Mouse (Mus musculus): ENCODE measurements around the gene Padi2. TPM values are rescaled to one million over a fixed set of nuclear protein-coding genes. Genes with fewer than 3 reads are reported as not detected.

Gene Padi2
- total and polyA plus RNA-seq, 3 experiments, result 0.04 TPM; not detected in 2

- H3K9ac ChIP-seq (ENCODE audit: insufficient read depth, low read depth), result no peak overlapping the region
- H3K4me2 ChIP-seq (ENCODE audit: insufficient read depth, low read depth, poor library complexity, severe bottlenecking), result no peak overlapping the region
- H3K9me3 ChIP-seq (replicated peaks; ENCODE audit: low read length), result peaks cover 19% of the 10 kb centered on the region
- H3K4me1 ChIP-seq (ENCODE audit: control insufficient read depth in 1 of 2, insufficient read depth in 2 of 2), result no peaks in the 10 kb centered on the region
- in situ Hi-C loops (cut with MboI; ENCODE audit: low pct_ligation_motif_present, low pct_unique_long_range_greater_than_20kb, low sequenced_read_pairs), result no loop called here
- dilution Hi-C loops (cut with MboI; ENCODE audit: extremely low pct_ligation_motif_present, extremely low pct_unique_long_range_greater_than_20kb, low sequenced_read_pairs), result no loop called here
- TF ChIP-seq SMC3 (IDR thresholded peaks at IDR 0.05; ENCODE audit: low read depth, low read length) (no peak), USF2 (conservative IDR thresholded peaks at IDR 0.05; ENCODE audit: low read depth, low read length) (no peak), SIN3A (IDR thresholded peaks at IDR 0.05; ENCODE audit: low read length) (no peak), MAFK (IDR thresholded peaks at IDR 0.05; ENCODE audit: insufficient replicate concordance, low read length) (no peak), MYC (IDR thresholded peaks at IDR 0.05; ENCODE audit: low read depth, low read length) (no peak), ELF1 (IDR thresholded peaks at IDR 0.05; ENCODE audit: low read depth, low read length) (no peak), JUN (IDR thresholded peaks at IDR 0.05; ENCODE audit: insufficient read depth, low read depth, low read length) (no peak), MAX (IDR thresholded peaks at IDR 0.05; ENCODE audit: low read length) (no peak), NRF1 (IDR thresholded peaks at IDR 0.05; ENCODE audit: low read depth, low read length) (no peak), BHLHE40 (IDR thresholded peaks at IDR 0.05; ENCODE audit: low read depth, low read length) (no peak), TCF12 (IDR thresholded peaks at IDR 0.05; ENCODE audit: low read depth, low read length) (no peak), HCFC1 (IDR thresholded peaks at IDR 0.05; ENCODE audit: low read depth, low read length) (no peak), RCOR1 (conservative IDR thresholded peaks at IDR 0.05; ENCODE audit: low read depth, low read length) (no peak), EP300 (IDR thresholded peaks at IDR 0.05; ENCODE audit: low read length) (no peak), MAZ (IDR thresholded peaks at IDR 0.05; ENCODE audit: low read depth, low read length) (no peak), ZC3H11A (IDR thresholded peaks at IDR 0.05; ENCODE audit: low read depth, low read length) (no peak), CHD2 (IDR thresholded peaks at IDR 0.05; ENCODE audit: low read length) (no peak), CHD1 (IDR thresholded peaks at IDR 0.05; ENCODE audit: low read depth, low read length) (no peak), CTCF (conservative IDR thresholded peaks at IDR 0.05 in 1 of 2, IDR thresholded peaks at IDR 0.05 in 1 of 2; ENCODE audit: low read depth in 2 of 2, low read length in 2 of 2) (no peak), PAX5 (IDR thresholded peaks at IDR 0.05; ENCODE audit: low read length) (no peak)
- no peaks in the 10 kb centered on the region for H3K79me2 ChIP-seq (replicated peaks; ENCODE audit: control insufficient read depth, extremely low read depth, insufficient read depth, poor library complexity, severe bottlenecking)
- H3K4me3 ChIP-seq (replicated peaks in 1 of 3; ENCODE audit: low read depth in 2 of 3, low read length in 2 of 3, poor library complexity in 1 of 3), result no peak overlapping the region
- no peak for DNase-seq (ENCODE audit: extremely low read depth)
- H3K27me3 ChIP-seq (replicated peaks), result peaks cover 54% of the 10 kb centered on the region
- no peak overlapping the region for H3K27ac ChIP-seq (ENCODE audit: insufficient read depth, low read depth)
- H3K36me3 ChIP-seq (replicated peaks in 1 of 2; ENCODE audit: control insufficient read depth in 1 of 2, insufficient read depth in 1 of 2, low read length in 1 of 2), result no peaks in the 10 kb centered on the region
Measured at GRCm38 (mm10) chr4:140876681-140877080, 29.5 kb upstream of the Padi2 start.

GRCm38 (mm10) chr4:140877441-140877840 lies 28.7 kb upstream of the Padi2 start:
- DNase-seq (ENCODE audit: extremely low read depth), result no peak
- H3K79me2 ChIP-seq (replicated peaks; ENCODE audit: control insufficient read depth, extremely low read depth, insufficient read depth, poor library complexity, severe bottlenecking), result no peaks in the 10 kb centered on the region
- H3K36me3 ChIP-seq (replicated peaks in 1 of 2; ENCODE audit: control insufficient read depth in 1 of 2, insufficient read depth in 1 of 2, low read length in 1 of 2), result no peaks in the 10 kb centered on the region
- peaks cover 50% of the 10 kb centered on the region for H3K27me3 ChIP-seq (replicated peaks)
- in situ Hi-C loops (cut with MboI; ENCODE audit: low pct_ligation_motif_present, low pct_unique_long_range_greater_than_20kb, low sequenced_read_pairs), result no loop called here
- H3K4me1 ChIP-seq (ENCODE audit: control insufficient read depth in 1 of 2, insufficient read depth in 2 of 2), result no peaks in the 10 kb centered on the region
- H3K4me2 ChIP-seq (ENCODE audit: insufficient read depth, low read depth, poor library complexity, severe bottlenecking), result no peak overlapping the region
- no peak overlapping the region for H3K27ac ChIP-seq (ENCODE audit: insufficient read depth, low read depth)
- dilution Hi-C loops (cut with MboI; ENCODE audit: extremely low pct_ligation_motif_present, extremely low pct_unique_long_range_greater_than_20kb, low sequenced_read_pairs), result no loop called here
- no peak overlapping the region for H3K4me3 ChIP-seq (replicated peaks in 1 of 3; ENCODE audit: low read depth in 2 of 3, low read length in 2 of 3, poor library complexity in 1 of 3)
- no peak overlapping the region for H3K9ac ChIP-seq (ENCODE audit: insufficient read depth, low read depth)
- TF ChIP-seq CHD2 (IDR thresholded peaks at IDR 0.05; ENCODE audit: low read length) (no peak), POLR2AphosphoS2 (IDR thresholded peaks at IDR 0.05; ENCODE audit: low read depth, low read length) (no peak), MEF2A (IDR thresholded peaks at IDR 0.05; ENCODE audit: borderline replicate concordance, low read depth, low read length) (no peak), IRF4 (IDR thresholded peaks at IDR 0.05; ENCODE audit: low read depth, low read length) (no peak), RAD21 (IDR thresholded peaks at IDR 0.05; ENCODE audit: low read depth, low read length) (no peak), SIN3A (IDR thresholded peaks at IDR 0.05; ENCODE audit: low read length) (no peak), ZNF384 (IDR thresholded peaks at IDR 0.05; ENCODE audit: low read depth, low read length) (no peak), ZKSCAN1 (IDR thresholded peaks at IDR 0.05; ENCODE audit: borderline replicate concordance, low read depth, low read length) (no peak), RCOR1 (conservative IDR thresholded peaks at IDR 0.05; ENCODE audit: low read depth, low read length) (no peak), EP300 (IDR thresholded peaks at IDR 0.05; ENCODE audit: low read length) (no peak), TCF12 (IDR thresholded peaks at IDR 0.05; ENCODE audit: low read depth, low read length) (no peak), E2F4 (IDR thresholded peaks at IDR 0.05; ENCODE audit: insufficient replicate concordance, low read depth, low read length) (no peak), BHLHE40 (IDR thresholded peaks at IDR 0.05; ENCODE audit: low read depth, low read length) (no peak)
- peaks cover 26% of the 10 kb centered on the region for H3K9me3 ChIP-seq (replicated peaks; ENCODE audit: low read length)

All from CH12.LX (cell line).